Mouse (Mus musculus): ENCODE measurements around the gene Gjb3.

Gjb3 gene

GRCm38 (mm10) chr4:127330181-127331100, at the start of gene Gjb3:
TSS of gene Gjb3 (minus strand) at chr4:127330844.
- no peak for DNase-seq (ENCODE audit: low spot score)

- DNase-seq (ENCODE audit: low spot score): peak; percentile 67
These were observed 46.7 kb upstream of the Gjb3 start for GRCm38 (mm10) chr4:127377344-127377743.

DNA sequence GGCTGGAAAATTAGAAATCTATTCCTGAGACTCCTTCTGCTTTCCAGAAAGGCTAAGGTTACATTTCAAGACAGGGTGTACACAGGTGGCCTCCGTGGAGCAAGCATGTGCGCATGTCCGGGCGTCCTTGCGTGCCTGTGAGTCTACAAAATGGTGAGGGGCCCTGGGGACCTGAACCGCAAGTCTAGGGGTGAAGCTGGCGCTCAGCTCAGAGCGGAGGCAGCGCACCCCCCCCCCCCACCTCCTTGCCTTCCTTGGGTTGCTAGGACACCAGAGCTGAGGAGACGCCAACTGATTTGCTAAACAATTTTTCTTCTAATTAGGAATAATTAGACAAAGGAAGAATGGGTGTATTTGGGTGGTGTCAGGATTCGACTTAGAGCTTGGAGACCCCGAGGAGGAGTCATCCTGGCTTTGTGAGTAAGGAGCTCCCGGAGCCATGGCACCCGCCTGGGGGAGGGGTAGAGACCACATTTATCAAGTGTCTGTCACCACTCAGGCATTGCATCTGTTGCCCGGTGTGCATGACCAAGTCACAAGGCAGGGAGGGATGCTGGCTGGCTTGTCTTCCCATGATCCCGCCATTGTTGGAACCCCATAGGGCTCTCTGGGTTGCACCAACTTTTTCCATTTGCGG, 45.0 kb upstream of the Gjb3 start:
- no peak for DNase-seq (ENCODE audit: low spot score)

DNA sequence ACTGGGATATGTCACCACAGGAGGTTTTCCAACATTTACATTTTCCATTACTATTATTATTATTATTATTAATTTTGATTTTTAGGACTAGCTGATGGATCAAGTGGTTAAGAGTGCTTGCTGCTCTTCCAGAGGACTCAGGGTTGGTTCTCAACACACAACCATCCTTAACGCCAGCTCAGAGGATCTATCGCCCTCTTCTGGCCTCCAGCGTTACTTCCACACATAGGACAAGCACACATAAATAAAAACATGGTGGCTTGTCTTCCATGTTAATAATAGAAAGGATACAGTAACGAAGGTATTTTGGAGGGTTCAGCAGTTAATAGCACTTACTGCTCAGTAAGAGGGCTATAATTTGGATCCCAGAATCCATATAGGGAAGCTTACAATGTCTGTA, 44.0 kb upstream of the Gjb3 start:
- no peak for DNase-seq (ENCODE audit: low spot score)

GRCm38 (mm10) chr4:127373491-127373890, 42.8 kb upstream of the Gjb3 start:
- peak; percentile 59 for DNase-seq (ENCODE audit: low spot score)

GRCm38 (mm10) chr4:127371546-127371945, 40.9 kb upstream of the Gjb3 start:
- no peak for DNase-seq (ENCODE audit: low spot score)

- no peak for DNase-seq (ENCODE audit: low spot score)
These were observed 39.8 kb upstream of the Gjb3 start for GRCm38 (mm10) chr4:127370447-127370846.

DNA sequence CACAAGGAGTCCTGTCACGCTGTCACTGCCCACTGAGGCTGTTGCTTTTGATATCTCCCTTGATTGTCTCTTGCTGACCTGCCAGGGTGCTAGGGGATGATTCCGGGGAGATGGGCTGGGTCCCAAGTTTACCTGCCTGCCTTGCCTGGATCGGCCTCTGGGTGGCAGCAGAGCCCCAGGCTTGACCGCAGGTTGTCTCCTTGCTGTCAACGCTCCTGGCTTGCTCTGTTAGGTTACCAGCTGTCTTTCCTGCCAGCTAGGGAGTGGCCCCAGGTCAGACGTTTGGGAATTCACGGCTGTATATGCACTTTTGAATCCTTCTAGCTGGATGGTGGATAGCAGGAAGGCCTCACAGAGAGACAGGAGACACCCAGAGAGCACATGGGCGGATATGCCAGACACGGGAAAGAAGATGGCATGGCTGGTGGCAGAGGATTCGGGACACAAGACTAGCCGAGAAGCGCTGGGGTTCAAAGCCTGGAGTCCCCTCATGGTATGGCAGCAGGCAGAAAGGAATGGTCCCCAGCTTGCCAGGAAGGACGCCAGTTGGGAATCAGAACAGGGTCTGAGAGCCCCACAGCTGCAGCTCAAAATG, 37.8 kb upstream of the Gjb3 start:
- peak; percentile 85 for DNase-seq (ENCODE audit: low spot score)

DNA sequence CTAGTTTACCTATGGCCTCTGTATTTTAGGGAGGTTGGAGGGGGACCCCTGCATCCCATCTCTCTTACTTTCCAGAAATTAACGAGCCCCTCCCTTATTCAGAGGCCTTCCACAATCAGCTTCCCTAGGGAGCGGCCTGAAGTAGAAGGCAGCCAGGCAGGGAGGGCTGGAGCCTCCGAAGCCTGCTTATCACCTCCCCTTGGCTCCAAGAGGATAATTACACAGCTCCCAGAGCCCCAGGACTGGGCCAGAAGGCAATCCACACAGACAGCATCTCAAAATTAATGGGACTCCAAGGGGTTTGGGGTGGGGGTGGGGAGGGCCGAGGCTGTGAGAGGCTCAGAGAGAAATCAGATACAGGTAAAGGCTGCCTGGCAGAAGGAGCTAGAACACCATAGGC, 35.2 kb upstream of the Gjb3 start:
- DNase-seq (ENCODE audit: low spot score): no peak

DNA sequence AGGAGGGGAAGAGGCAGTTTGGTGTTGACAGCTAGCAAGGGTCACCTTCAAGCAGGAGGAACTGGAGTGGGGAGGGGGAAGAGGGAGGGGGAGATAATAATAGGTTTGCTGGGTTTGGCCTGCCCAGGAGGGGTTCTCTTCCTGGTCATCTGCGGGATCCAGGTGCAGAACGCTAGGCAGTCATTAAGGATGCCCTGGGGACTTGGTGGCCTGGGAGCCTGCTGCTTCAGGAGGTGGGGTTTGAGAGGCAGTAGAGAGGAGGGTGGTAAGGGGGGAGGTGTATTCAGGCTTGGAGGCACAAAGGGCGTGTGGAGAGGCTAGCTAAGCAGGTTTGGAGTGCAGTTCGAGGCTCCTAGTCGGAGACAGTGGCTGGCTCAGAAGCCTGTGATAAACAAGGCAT, 34.8 kb upstream of the Gjb3 start:
- DNase-seq (ENCODE audit: low spot score): no peak

DNA sequence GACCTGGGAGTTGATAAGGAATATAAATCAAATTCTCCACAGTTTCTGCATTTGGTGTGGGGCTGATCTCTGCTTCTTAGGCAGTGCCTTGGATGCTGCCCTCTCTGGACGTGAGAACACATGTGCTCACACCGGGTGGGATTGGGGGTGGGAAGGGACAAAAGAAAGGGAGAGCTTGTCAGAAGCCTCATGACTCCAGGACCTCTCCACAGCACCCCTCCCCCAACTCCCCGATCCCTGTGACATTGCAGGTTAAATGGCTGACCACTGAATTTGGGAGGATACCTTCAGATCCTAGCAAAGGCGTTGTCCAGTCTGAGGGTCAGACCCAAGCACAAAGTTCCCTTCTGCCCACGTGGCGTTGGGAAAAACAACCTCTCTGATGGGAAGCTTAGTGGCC, 33.8 kb upstream of the Gjb3 start:
- no peak for DNase-seq (ENCODE audit: low spot score)

DNA sequence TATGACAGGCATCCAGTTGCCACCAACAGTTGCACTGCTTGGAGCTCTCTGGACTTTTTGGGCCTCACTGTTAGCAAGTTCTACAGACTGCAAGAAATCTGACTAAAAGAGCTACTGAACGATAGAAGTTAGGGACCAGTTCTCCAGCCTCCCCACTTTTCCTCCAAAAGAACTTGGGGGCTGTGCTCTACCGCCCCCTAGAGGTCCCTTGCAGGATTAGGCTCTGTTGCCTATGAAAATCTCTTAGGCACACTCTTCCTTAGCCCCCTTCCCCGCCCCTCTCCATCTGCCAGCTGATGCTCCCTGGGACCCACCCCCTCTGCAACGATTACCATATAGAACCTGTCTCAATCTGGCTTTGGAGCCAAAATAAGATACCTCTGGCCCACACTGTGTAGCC, 32.7 kb upstream of the Gjb3 start:
- no peak for DNase-seq (ENCODE audit: low spot score)

- no peak for DNase-seq (ENCODE audit: low spot score)
These were observed 31.9 kb upstream of the Gjb3 start for GRCm38 (mm10) chr4:127362520-127362919.

GRCm38 (mm10) chr4:127358018-127358417, 27.4 kb upstream of the Gjb3 start, which contains the start of gene Gjb5:
TSS of gene Gjb5 (minus strand) at chr4:127358181.
- DNase-seq (ENCODE audit: low spot score): no peak

DNA sequence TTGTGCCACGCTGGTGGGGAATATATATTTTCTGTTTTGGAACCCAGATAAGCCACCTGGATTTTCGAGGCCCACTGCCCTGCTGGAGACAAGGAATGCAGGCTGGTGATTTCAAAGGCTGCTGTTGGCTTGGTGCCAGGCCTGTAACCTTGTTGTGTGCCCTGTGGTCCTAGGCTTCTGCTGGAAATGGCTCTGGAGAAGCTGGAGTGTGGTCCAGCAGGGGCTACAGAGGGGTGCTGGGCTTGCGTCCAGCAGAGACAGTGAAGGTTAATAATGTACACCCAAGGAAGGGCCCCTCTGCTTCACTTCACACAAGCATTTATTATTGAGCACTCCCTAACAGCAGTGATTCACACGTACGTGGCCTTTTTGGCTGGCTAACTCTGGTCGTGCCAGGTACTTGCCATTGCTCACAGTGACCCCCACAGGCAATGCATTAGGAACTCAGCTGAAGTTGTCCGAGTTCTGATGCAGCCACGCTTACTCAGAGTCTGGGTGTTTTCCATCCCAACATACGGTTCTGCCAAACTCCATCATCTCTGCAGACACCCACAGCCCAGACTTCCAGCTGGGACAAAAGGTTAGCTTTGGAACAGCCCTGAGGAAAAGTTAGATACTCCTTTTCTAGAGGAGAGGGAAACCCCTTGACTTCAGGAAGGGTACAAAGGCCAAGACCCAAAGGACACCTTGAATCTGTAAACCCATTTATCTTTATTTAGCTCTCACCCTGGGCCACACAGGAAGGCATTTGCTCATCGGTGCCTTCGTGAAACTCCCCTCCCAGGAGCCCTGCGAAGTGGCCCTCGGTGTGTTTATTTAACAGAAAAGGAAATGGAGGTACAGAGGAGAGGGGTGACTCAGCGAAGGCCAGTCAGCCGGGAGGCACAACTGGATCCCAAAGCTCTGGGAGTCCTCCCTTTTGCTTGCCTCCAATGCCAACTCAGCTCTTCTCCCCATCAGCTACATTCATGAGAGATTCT, 24.2 kb upstream of the Gjb3 start:
- DNase-seq (ENCODE audit: low spot score): peak; percentile 57

DNA sequence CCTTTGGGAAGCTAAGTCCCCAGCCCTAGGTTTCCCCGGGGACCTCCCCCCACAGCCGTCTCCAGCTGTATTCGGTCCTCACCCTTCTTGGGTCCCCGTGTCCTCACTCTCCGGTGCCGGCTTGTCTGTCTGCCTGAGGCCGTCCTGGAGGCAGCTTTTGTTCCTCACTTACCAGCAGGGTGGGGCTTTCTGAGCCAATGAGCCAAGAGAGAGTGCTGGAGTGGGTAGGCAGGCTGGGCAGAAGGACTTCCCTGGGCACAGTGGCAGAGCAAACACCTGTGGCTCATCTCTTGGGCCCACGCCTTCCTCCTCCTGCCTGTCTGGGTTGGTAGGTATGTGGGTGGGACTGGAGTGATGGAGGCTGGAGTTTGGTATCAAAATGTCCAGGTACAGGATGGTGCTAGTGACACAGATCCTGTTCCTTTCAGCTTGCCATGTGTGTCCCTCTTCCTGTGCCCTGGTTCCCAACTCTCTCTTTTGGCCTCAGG, 23.4 kb upstream of the Gjb3 start, which contains the start of gene Gjb4:
Gene Gjb4, minus strand, starts transcription at position 131 of the 488 bp plus-strand sequence.
- no peak for DNase-seq (ENCODE audit: low spot score)

GRCm38 (mm10) chr4:127352594-127352993, 21.9 kb upstream of the Gjb3 start:
- no peak for DNase-seq (ENCODE audit: low spot score)

- DNase-seq (ENCODE audit: low spot score): no peak
These were observed 19.1 kb upstream of the Gjb3 start for GRCm38 (mm10) chr4:127349560-127350300.

- DNase-seq (ENCODE audit: low spot score): no peak
These were observed 14.4 kb upstream of the Gjb3 start for GRCm38 (mm10) chr4:127345000-127345399.

GRCm38 (mm10) chr4:127341372-127341771, 10.7 kb upstream of the Gjb3 start:
- no peak for DNase-seq (ENCODE audit: low spot score)

- no peak for DNase-seq (ENCODE audit: low spot score)
These were observed 7.0 kb upstream of the Gjb3 start for GRCm38 (mm10) chr4:127337668-127338067.

Measured in testis, postnatal 10 days (tissue).